Mouse (Mus musculus): Measurements from ENCODE around the gene Nod2.

Nod2 gene

GRCm38 (mm10) chr8:88681046-88681445, 33.9 kb downstream of the Nod2 start:
- no peak for DNase-seq

GRCm38 (mm10) chr8:88683656-88684289, 36.7 kb downstream of the Nod2 start:
- DNase-seq = no peak

GRCm38 (mm10) chr8:88686226-88686905, 39.3 kb downstream of the Nod2 start:
- no peak for DNase-seq

- DNase-seq = no peak
These were observed 39.8 kb downstream of the Nod2 start for GRCm38 (mm10) chr8:88686906-88687235.

GRCm38 (mm10) chr8:88689151-88689550, 42.0 kb downstream of the Nod2 start:
- no peak for DNase-seq

- DNase-seq = no peak
These were observed 42.8 kb downstream of the Nod2 start for GRCm38 (mm10) chr8:88689891-88690290.

GRCm38 (mm10) chr8:88691342-88691948, 44.3 kb downstream of the Nod2 start:
- DNase-seq = peak; percentile 63

- DNase-seq = peak; percentile 67
These were observed 44.8 kb downstream of the Nod2 start for GRCm38 (mm10) chr8:88691961-88692360.

- DNase-seq = no peak
These were observed 45.8 kb downstream of the Nod2 start for GRCm38 (mm10) chr8:88692866-88693265.

GRCm38 (mm10) chr8:88693376-88693775, 46.3 kb downstream of the Nod2 start:
- no peak for DNase-seq

- peak; percentile 83 for DNase-seq
These were observed 47.2 kb downstream of the Nod2 start for GRCm38 (mm10) chr8:88694291-88694690.

GRCm38 (mm10) chr8:88696228-88696627, 49.1 kb downstream of the Nod2 start:
- DNase-seq = peak; percentile 20

- DNase-seq = peak; percentile 99
These were observed 49.9 kb downstream of the Nod2 start, which contains the start of gene Cyld for GRCm38 (mm10) chr8:88696721-88697641. TSS of gene Cyld (plus strand) at chr8:88697028.

- DNase-seq = peak; percentile 24
These were observed 50.5 kb downstream of the Nod2 start for GRCm38 (mm10) chr8:88697642-88698031.

GRCm38 (mm10) chr8:88698048-88698447, 50.9 kb downstream of the Nod2 start:
- no peak for DNase-seq

GRCm38 (mm10) chr8:88701611-88702010, 54.5 kb downstream of the Nod2 start:
- peak; percentile 58 for DNase-seq

- no peak for DNase-seq
These were observed 55.7 kb downstream of the Nod2 start for GRCm38 (mm10) chr8:88702816-88703215.

- DNase-seq = no peak
These were observed 76.3 kb downstream of the Nod2 start for GRCm38 (mm10) chr8:88723256-88723963.
